Mouse (Mus musculus) telencephalon, adult 2 months (tissue): Measurements from ENCODE around the gene Zmym5.
"Not testable (repeated sequence)": the region's sequence is repeated elsewhere in the genome, so short reads cannot be mapped to it uniquely, and the experiment has no call there.

Source experiments
- DNase-seq: peaks from one replicate; pipeline ENCODE4 v3.0.0-alpha.2; 2011; ENCODE audit warnings: low read depth, low spot score

Gene Zmym5

GRCm38 (mm10) chr14:56777360-56778136 is 34.0 kb downstream of the Zmym5 start:
- DNase-seq = peak; percentile 24

GRCm38 (mm10) chr14:56776571-56777238 is 34.8 kb downstream of the Zmym5 start:
- DNase-seq = no peak

DNA sequence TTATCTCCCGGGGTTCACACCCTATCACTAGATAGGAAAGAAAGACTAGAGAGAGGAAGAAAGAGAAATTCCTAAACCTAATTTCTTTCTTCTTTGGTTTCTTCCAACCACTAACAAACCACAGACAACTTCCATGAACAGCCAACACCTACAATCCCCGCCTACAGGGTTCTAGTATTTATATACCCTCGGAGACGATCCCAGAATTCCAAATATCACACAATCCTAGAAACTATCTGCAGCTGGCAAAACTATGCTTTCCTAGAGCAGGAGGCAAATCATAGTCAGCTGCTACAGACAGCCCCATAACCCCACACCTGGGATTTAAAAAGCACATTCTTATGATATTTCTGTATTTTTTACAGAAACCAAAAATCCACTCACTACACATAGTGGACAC is 36.1 kb downstream of the Zmym5 start:
- DNase-seq = peak; percentile 44

GRCm38 (mm10) chr14:56766438-56766837 is 45.1 kb downstream of the Zmym5 start:
- DNase-seq = not testable (repeated sequence)

- not testable (repeated sequence) for DNase-seq
Observed at GRCm38 (mm10) chr14:56765117-56765516, 46.4 kb downstream of the Zmym5 start.

- DNase-seq = no peak
Observed at GRCm38 (mm10) chr14:56751282-56751681, 60.2 kb downstream of the Zmym5 start.
